Mouse (Mus musculus): ENCODE data around the gene Gm21739.
"Not testable (repeated sequence)": the region's sequence is repeated elsewhere in the genome, so short reads cannot be mapped to it uniquely, and the experiment has no call there.

The Gm21739 gene

DNA sequence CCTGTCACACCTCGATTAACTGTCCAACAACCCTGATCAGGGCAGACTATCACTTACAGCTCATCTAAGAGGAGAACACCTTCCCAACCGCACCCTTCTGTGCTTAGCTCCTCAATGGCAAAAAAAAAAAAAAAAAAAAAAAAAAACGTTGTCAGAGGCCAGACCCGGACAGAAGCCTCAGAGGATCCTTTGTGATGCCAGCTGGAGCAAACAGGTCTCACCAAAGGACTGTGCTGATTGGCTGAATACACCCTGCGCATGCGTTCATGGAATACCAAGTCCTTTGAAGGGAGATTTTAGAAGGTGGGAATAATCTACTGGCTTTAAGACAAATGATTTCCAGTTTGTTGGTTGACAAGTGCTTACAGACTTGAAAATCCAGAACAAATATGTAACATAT, at the start of gene Gm21739:
TSS of gene Gm21739 (minus strand) at position 101 of the 400 bp plus-strand sequence.
- DNase-seq, result not testable (repeated sequence)

Data from right cerebral cortex, postnatal 25 days (tissue).